Mouse (Mus musculus): ENCODE data around the gene Zfp507.
A peak's percentile ranks its signal among the peaks of the same experiment; 100 is the strongest.

Zfp507 gene

DNA sequence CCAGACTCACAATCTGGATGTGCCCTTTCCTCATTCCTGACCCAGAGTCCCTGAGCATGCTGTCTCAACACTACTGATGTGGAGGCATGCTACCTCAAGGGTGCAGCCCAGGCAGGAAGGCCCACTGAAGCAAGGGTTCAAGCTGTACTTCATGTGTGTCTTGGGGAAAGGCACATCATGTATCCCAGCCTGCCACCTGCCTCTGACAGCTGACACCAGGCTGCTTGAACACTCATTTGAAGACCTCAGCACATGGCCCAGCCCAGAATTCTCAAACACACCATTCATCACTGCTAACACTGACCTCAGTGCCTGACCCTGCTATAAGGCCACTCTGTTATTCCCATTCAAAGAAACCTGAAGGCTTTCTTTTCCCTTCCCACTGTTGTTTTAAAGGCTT lies 20.6 kb downstream of the Zfp507 start:
- DNase-seq (ENCODE audit: low read depth, low spot score): no peak

GRCm38 (mm10) chr7:35774127-35774526 lies 28.7 kb downstream of the Zfp507 start:
- no peak for DNase-seq (ENCODE audit: low read depth, low spot score)

- DNase-seq (ENCODE audit: low read depth, low spot score): no peak
Observed at GRCm38 (mm10) chr7:35772347-35772746, 30.5 kb downstream of the Zfp507 start.

DNA sequence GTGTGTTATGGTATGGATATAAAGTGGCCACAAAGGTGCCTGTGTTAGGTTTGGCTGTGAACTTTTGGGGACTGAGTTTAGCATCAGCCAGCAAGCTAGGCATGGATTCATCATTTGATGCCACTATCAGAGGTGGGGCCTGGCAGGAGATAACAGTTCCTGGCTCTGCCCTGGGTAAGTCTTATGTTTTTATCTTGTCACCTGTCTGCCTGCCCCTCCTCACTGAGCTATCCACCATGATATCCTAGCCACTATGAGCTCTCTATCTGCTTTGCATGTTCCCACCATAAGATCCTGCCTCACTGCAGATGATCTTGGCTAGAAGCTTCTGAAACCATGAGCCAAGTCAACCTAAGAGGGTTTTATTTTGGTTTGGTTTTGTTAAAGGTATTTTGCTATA lies 31.7 kb downstream of the Zfp507 start:
- DNase-seq (ENCODE audit: low read depth, low spot score): no peak

DNA sequence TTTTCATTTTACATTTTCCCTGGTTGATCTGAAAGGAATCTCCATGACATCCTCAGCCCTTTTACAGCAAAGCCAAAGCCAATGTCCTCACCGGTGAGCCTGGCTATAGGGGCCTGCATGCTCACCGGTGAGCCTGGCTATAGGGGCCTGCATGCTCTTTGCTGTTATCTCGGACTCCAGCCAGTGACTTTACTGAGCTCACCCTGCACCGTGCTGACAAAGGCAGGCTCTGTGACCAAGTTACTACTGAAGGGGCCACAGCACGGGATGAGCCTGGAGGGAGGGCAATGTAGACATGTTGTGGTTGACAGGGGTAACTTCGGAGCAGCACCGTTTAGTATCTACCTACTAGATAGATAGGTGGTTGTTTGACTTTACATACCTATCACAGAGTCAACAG lies 32.7 kb downstream of the Zfp507 start:
- no peak for DNase-seq (ENCODE audit: low read depth, low spot score)

- no peak for DNase-seq (ENCODE audit: low read depth, low spot score)
Observed at GRCm38 (mm10) chr7:35764461-35764860, 38.3 kb downstream of the Zfp507 start.

DNA sequence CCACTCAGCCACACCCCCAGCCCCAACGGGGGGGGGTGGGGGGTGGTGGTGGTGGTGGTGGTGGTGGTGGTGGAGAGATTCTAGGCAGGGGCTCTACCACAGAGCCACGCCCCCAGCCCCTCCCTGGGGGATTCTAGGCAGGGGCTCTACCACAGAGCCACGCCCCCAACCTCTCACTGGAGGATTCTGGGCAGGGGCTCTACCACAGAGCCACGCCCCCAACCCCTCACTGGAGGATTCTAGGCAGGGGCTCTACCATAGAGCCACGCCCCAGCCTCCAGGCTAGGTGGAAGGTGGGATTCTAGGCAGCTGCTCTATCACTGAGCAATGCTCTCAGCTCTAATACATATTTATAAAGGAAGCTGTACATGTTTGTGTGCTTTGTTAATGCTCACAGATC lies 41.0 kb downstream of the Zfp507 start:
- DNase-seq (ENCODE audit: low read depth, low spot score): peak; percentile 80

DNA sequence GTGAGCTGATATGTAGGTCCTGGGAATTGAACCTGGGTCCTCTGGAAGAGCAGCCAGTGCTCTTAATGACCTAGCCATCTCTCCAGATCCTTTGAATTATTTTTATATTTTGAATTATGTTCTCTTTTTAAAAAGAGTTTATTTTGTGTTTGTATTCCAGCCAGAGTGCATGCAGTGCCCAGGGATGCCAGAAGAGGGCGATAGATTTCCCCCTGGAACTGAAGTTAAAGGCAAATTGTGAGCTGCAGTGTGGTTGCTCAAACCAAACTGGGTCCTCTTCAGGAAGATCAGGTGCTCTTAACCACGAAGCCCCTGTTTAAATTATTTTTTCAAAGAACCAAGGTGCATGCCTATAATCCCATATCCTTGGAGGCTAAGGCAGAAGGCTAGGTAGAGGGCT lies 43.2 kb downstream of the Zfp507 start:
- peak; percentile 57 for DNase-seq (ENCODE audit: low read depth, low spot score)

DNA sequence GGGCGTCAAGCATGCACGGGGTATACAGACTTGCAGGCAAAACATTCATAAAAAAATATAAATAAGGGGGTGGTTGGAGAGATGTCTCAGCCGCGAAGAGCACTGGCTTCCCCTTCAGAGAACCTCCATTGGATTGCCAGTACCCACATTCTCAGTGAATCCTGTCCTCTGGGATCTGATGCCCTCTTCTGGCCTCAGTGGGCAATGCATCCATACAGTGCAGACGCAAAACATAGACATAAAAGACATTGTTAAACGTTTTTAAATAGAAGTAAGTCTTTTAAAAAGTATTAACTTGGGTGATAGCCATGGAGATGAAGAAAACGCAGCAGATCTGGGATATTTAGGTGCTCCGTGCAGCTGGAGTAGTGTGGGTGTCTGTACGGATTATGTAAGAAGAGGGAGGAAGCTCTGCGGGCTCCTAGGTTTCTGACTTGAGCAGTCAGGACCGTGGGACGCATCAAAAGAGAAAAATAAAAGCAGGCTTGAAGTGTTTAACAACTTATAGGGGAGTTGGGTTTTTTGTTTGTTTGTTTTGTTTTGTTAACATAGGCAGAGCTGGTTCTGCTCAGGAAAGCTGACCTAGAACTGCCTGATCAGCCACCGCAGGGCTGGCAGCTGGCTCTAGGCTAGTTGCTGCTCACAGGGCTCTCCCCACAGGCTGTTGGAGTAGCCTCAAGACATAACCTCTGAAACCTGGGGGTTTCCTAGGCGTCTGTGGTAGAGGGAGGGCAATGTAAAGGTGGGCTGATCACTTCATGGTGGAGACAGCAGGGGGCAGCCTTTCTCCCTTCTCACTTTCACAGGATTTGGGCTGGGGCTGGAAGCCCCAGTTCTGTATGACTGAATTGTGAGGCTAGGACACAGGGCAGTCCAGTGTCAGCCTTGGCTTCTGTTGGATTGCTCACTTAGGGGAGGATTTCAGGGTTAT lies 46.0 kb downstream of the Zfp507 start:
- peak; percentile 76 for DNase-seq (ENCODE audit: low read depth, low spot score)

GRCm38 (mm10) chr7:35754886-35755168 lies 48.0 kb downstream of the Zfp507 start:
- no peak for DNase-seq (ENCODE audit: low read depth, low spot score)

DNA sequence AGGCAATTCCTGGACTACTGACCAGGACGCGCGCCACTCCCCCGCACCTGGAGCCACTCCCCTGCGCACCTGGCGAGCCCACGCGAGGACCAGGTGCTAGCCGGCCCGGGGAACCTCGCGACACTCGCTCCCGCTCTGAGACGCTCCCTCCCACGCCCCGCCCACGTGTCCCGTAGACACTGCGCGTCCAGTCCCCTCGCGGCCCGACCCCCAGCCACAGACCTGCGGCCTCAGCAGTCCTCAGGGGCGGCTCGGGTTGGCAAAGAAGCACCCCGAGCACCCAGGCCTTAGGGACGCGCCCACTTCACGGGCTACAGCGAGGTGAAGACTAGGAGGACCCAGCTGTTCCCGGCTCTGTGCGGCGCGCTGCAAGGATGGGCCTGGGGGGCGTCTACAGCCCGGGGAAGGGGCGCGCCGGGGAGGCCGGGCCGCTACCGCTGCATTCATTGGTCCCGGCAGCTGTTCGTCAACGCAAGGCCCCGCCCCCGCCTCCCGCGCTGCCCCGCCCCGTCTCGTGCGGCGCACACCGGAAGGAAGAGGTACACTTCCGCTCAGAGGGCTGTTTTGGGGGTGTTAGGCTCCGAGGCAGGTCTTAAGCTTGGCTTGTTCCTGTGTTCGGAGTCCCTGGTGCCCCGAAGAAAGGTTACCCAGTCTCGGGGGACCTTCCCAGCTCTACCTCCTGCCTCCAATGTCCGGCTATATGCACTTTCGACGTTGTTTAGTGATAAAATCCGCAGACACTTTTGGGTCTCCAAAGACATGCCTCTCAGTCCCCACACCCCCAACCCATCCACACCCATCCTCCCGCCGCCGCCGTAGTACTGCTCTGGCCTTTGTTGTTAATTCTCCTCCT lies 48.5 kb downstream of the Zfp507 start, which contains the start of gene Dpy19l3:
Dpy19l3 (minus strand) TSS at position 422 of the 853 bp plus-strand sequence.
- DNase-seq (ENCODE audit: low read depth, low spot score): peak; percentile 91

GRCm38 (mm10) chr7:35753319-35754032 lies 49.3 kb downstream of the Zfp507 start:
- DNase-seq (ENCODE audit: low read depth, low spot score): no peak

DNA sequence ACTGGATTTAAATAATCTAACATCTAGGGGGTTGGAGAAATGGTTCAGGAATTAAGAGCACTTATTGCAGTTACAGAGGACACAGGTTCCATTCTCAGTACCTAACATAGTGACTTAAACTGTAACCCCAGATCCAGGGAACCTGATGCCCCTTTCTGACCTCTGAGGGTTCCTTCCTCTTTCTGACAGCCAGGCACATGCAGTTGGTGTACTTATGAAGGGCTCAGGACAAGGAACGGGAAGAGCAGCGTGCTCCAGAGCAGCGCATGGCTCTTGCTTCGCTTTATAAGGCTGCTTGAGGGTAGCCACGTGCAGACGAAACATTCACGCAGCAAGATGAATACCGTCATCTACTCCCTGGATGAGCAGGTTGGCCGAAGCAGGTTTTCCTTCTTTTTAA lies 51.9 kb downstream of the Zfp507 start:
- no peak for DNase-seq (ENCODE audit: low read depth, low spot score)

- DNase-seq (ENCODE audit: low read depth, low spot score): peak; percentile 18
Observed at GRCm38 (mm10) chr7:35747397-35747964, 55.3 kb downstream of the Zfp507 start.

- peak; percentile 15 for DNase-seq (ENCODE audit: low read depth, low spot score)
Observed at GRCm38 (mm10) chr7:35746686-35747396, 56.0 kb downstream of the Zfp507 start.

DNA sequence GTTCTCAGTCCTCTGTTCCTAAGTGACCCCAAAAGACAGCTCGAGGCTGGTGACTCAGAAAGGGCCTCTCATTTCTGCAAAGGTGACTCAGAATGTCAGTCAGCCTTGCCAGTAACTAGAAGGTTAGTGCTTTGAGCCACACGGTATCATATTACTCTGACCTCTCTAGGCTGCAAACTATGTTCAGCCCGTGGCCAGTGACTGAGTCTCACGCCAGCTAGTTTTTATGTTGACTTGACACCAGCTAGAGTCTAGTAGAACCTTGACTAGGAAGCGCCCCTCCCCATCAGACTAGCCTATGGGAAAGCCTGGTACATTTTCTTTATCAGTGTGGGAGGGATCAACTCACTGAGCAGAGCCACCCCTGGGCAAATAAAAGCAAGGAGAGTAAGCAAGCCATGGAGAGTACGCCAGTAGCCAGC lies 57.5 kb downstream of the Zfp507 start:
- no peak for DNase-seq (ENCODE audit: low read depth, low spot score)

DNA sequence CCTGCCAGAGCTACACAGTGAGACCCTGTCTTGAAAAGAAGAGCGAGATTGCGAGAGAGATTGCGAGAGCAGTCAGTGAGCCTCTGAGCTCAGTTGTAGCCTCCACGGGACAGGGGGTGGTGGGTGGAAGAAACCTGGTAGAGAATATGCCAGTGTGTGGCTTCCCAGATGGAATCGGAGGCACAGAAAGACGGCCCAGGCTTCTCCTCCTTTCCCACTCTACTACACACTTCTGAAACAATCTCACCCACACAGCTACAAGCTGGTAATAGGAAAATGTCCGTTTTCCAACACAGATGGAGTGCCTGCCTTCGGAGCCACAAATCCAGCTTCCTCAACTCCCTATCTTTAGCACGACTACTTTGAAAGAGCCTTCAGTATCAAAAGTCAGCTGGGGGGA lies 58.0 kb downstream of the Zfp507 start:
- no peak for DNase-seq (ENCODE audit: low read depth, low spot score)

- DNase-seq (ENCODE audit: low read depth, low spot score): no peak
Observed at GRCm38 (mm10) chr7:35742310-35742709, 60.5 kb downstream of the Zfp507 start.

DNA sequence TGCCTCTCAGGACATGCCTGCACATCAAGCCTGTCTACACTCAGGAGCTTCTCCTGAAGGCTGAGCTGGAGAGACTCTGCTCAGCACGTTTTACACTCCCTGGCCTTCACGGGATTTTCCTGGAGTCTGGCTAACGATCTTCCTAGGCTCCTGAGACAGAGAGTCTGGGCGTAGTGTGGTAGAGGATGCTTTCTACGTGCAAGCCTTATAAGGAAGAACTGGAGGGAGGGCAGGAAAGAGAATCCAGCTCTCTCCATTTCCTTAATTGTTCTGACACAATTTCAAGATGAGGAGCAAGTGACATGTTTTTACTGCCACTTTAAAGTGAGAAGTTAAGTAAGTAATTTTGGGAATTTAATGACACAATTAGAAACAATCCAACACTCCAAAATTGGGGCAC lies 60.9 kb downstream of the Zfp507 start:
- DNase-seq (ENCODE audit: low read depth, low spot score): no peak

DNA sequence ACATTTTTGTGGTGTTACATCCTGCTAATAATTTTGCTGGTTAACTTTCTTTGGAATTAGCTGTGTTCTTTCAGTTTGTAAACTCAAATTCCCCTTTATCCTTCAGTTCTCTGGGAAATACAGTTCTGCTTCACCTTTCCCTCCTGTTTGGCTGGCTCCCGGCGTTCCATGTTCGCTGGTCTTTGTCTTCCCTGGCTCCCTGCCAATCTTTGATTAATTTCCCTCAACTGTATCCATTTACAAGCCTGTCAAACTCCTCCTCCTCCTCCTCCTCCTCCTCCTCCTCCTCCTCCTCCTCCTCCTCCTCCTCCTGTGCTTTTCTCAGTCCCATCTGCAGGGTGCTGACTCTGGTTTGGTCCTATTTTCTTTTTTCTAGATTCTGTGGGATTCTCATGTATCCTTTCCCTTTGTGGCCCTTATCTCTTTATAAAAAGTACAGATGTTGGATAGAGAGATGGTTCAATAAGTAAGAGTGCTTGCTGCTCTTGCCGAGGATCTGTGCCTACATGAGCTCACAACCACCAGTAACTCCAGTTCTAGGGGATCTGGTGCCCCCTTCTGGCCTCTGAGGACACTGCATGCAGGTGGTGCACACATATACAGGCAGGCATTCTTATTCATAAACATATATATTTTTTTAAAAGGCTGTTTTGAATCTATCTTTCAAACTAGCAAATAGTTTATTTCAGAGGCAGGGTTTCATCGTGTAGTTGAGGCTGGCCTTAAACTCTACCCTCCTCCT lies 62.1 kb downstream of the Zfp507 start:
- peak; percentile 68 for DNase-seq (ENCODE audit: low read depth, low spot score)

All from R1 (cell line).